Mouse (Mus musculus) hindbrain, embryonic 11.5 days (tissue): ENCODE data around the gene Tbl1x. TPM values are rescaled to one million over a fixed set of nuclear protein-coding genes. Genes with fewer than 3 reads are reported as not detected.
A peak's percentile ranks its signal among the peaks of the same experiment; 100 is the strongest.

Source experiments
- ATAC-seq: fragments of 200-750 bp; cut with Nextera tagmentation; 2 replicates; pipeline ENCODE4 v1.8.0; 2017; ENCODE audit warnings: mild to moderate bottlenecking, moderate TSS enrichment, moderate library complexity; ENCODE audit not compliant: low FRiP score
- DNase-seq: peaks from one replicate; pipeline ENCODE4 v3.0.0-alpha.2; 2015; ENCODE audit warnings: low spot score
- H3K27ac ChIP-seq: fragments of 300-500 bp; sonication (generic); 2 replicates; pipeline ENCODE4 v1.5.1; 2014; ENCODE audit warnings: mild to moderate bottlenecking, low read depth, low read length
- H3K27me3 ChIP-seq: fragments of 300-500 bp; sonication (generic); 2 replicates; pipeline ENCODE4 v1.6.1; 2014; ENCODE audit warnings: mild to moderate bottlenecking, low read length, moderate library complexity, mixed read lengths; ENCODE audit not compliant: control insufficient read depth, insufficient read depth
- H3K36me3 ChIP-seq: fragments of 300-500 bp; sonication (generic); 2 replicates; pipeline ENCODE4 v1.6.1; 2014; ENCODE audit warnings: mild to moderate bottlenecking, low read length, moderate library complexity, mixed read lengths; ENCODE audit not compliant: control insufficient read depth, insufficient read depth
- H3K4me1 ChIP-seq: fragments of 300-500 bp; sonication (generic); replicated peaks from 2 replicates; pipeline ENCODE4 v1.6.1; 2014; ENCODE audit warnings: low read length, mixed read lengths; ENCODE audit not compliant: control insufficient read depth, insufficient read depth
- H3K4me2 ChIP-seq: fragments of 300-500 bp; sonication (generic); replicated peaks from 2 replicates; pipeline ENCODE4 v1.6.1; 2014; ENCODE audit warnings: mild to moderate bottlenecking, low read depth, low read length
- H3K4me3 ChIP-seq: fragments of 300-500 bp; sonication (generic); 2 replicates; pipeline ENCODE4 v1.5.1; 2014; ENCODE audit warnings: low read depth, low read length
- H3K9ac ChIP-seq: fragments of 300-500 bp; sonication (generic); 2 replicates; pipeline ENCODE4 v1.6.1; 2014; ENCODE audit warnings: low read depth, low read length
- H3K9me3 ChIP-seq: fragments of 300-500 bp; sonication (generic); 2 replicates; pipeline ENCODE4 v1.6.1; 2016; ENCODE audit warnings: low read length; ENCODE audit not compliant: control insufficient read depth
- WGBS: fragments of 180-500 bp; shearing (Covaris S2); extraction: QIAGEN DNeasy Blood & Tissue Kit; methylation state at CpG from one replicate; pipeline ENCODE4 v1.1.7; 2014; 5-methylcytosine and 5-hydroxymethylcytosine counted together
- polyA plus RNA-seq: library from polyadenylated mRNA; unstranded; fragments of >200 nt; fragmentation: Nextera tagmentation; extraction: Ambion mirVana; gene quantifications from 2 replicates; pipeline ENCODE4 v1.2.1, GENCODE M21; 2014

The Tbl1x gene
- polyA plus RNA-seq, 1 experiment from 2014 or later, result 73.0 TPM

GRCm38 (mm10) chrX:77509149-77509548, 1.7 kb upstream of the Tbl1x start:
- H3K9me3 ChIP-seq, result no peaks in the 10 kb centered on the region
- ATAC-seq, result peak; percentile 78
- no peaks in the 10 kb centered on the region for H3K4me1 ChIP-seq
- no peak overlapping the region; the same call in 1 of the 2 replicates for H3K4me2 ChIP-seq
- no peaks in the 10 kb centered on the region for H3K36me3 ChIP-seq
- 13% methylated on average over 13 of the region's 13 CpGs for WGBS
- H3K4me3 ChIP-seq, result no peak overlapping the region
- peak; percentile 88 for DNase-seq
- no peaks in the 10 kb centered on the region for H3K27me3 ChIP-seq
- H3K27ac ChIP-seq, result peak overlapping the region; percentile 92; the same call in 1 of the 2 replicates
- no peak overlapping the region for H3K9ac ChIP-seq

- Histone ChIP-seq H3K4me3 (peak overlapping the region; percentile 62; the same call in 1 of the 2 replicates), H3K27me3 (no peaks in the 10 kb centered on the region), H3K9me3 (no peaks in the 10 kb centered on the region), H3K27ac (peak overlapping the region; percentile 92), H3K9ac (no peak overlapping the region; the same call in 1 of the 2 replicates), H3K4me1 (no peaks in the 10 kb centered on the region), H3K4me2 (peak overlapping the region; percentile 49), H3K36me3 (no peaks in the 10 kb centered on the region)
- DNase-seq (peak; percentile 39), ATAC-seq (peak; percentile 25; the same call in 1 of the 2 replicates)
- WGBS, result 15% methylated on average over 10 of the region's 10 CpGs
Measured at GRCm38 (mm10) chrX:77509776-77510175, 1.0 kb upstream of the Tbl1x start.

- Histone ChIP-seq H3K27ac (peak overlapping the region; percentile 92), H3K4me3 (peak overlapping the region; percentile 62), H3K4me2 (peak overlapping the region; percentile 49), H3K9ac (peak overlapping the region; percentile 83), H3K27me3 (no peaks in the 10 kb centered on the region), H3K9me3 (no peaks in the 10 kb centered on the region), H3K36me3 (no peaks in the 10 kb centered on the region), H3K4me1 (no peaks in the 10 kb centered on the region)
- peak; percentile 42 for ATAC-seq
- peak; percentile 70 for DNase-seq
- whole genome bisulfite sequencing, result 12% methylated on average over 26 of the region's 55 CpGs
Measured at GRCm38 (mm10) chrX:77511301-77511993, 634 bp downstream of the Tbl1x start.

GRCm38 (mm10) chrX:77511994-77512485, 1.2 kb downstream of the Tbl1x start:
- Histone ChIP-seq H3K9me3 (no peaks in the 10 kb centered on the region), H3K4me3 (peak overlapping the region; percentile 62), H3K4me1 (no peaks in the 10 kb centered on the region), H3K36me3 (no peaks in the 10 kb centered on the region), H3K9ac (peak overlapping the region; percentile 83), H3K27ac (peak overlapping the region; percentile 92; the same call in 1 of the 2 replicates), H3K27me3 (no peaks in the 10 kb centered on the region), H3K4me2 (peak overlapping the region; percentile 49)
- ATAC-seq, result no peak
- no peak for DNase-seq
- 13% methylated on average over 12 of the region's 12 CpGs for WGBS

GRCm38 (mm10) chrX:77517274-77518085, 6.7 kb downstream of the Tbl1x start:
- no peaks in the 10 kb centered on the region for H3K27me3 ChIP-seq
- WGBS, result 51% methylated on average over 8 of the region's 8 CpGs
- no peak overlapping the region for H3K4me2 ChIP-seq
- no peak overlapping the region for H3K27ac ChIP-seq
- DNase-seq (no peak), ATAC-seq (no peak)
- no peaks in the 10 kb centered on the region for H3K36me3 ChIP-seq
- no peaks in the 10 kb centered on the region for H3K9me3 ChIP-seq
- no peak overlapping the region for H3K9ac ChIP-seq
- H3K4me3 ChIP-seq, result no peak overlapping the region
- H3K4me1 ChIP-seq, result no peaks in the 10 kb centered on the region

- Histone ChIP-seq H3K4me1 (no peaks in the 10 kb centered on the region), H3K9me3 (no peaks in the 10 kb centered on the region), H3K4me2 (no peak overlapping the region), H3K9ac (no peak overlapping the region), H3K36me3 (no peaks in the 10 kb centered on the region), H3K4me3 (no peak overlapping the region), H3K27me3 (no peaks in the 10 kb centered on the region), H3K27ac (no peak overlapping the region)
- DNase-seq (no peak), ATAC-seq (no peak)
- WGBS, result 79% methylated on average over 1 of the region's 1 CpGs
Measured at GRCm38 (mm10) chrX:77518929-77519328, 8.1 kb downstream of the Tbl1x start.

GRCm38 (mm10) chrX:77522842-77523375, 12.1 kb downstream of the Tbl1x start:
- H3K36me3 ChIP-seq, result no peaks in the 10 kb centered on the region
- H3K9me3 ChIP-seq, result no peaks in the 10 kb centered on the region
- WGBS, result 43% methylated on average over 3 of the region's 3 CpGs
- H3K4me1 ChIP-seq, result no peaks in the 10 kb centered on the region
- H3K27ac ChIP-seq, result no peak overlapping the region
- H3K4me3 ChIP-seq, result no peak overlapping the region
- ATAC-seq (no peak), DNase-seq (no peak)
- H3K4me2 ChIP-seq, result no peak overlapping the region
- H3K9ac ChIP-seq, result no peak overlapping the region
- no peaks in the 10 kb centered on the region for H3K27me3 ChIP-seq

GRCm38 (mm10) chrX:77525179-77525578, 14.4 kb downstream of the Tbl1x start:
- no peak overlapping the region for H3K4me3 ChIP-seq
- H3K9ac ChIP-seq, result no peak overlapping the region
- 0% methylated on average over 1 of the region's 1 CpGs for WGBS
- no peaks in the 10 kb centered on the region for H3K4me1 ChIP-seq
- no peaks in the 10 kb centered on the region for H3K36me3 ChIP-seq
- ATAC-seq (no peak), DNase-seq (no peak)
- no peaks in the 10 kb centered on the region for H3K27me3 ChIP-seq
- H3K9me3 ChIP-seq, result no peaks in the 10 kb centered on the region
- H3K27ac ChIP-seq, result no peak overlapping the region
- H3K4me2 ChIP-seq, result no peak overlapping the region
